Mouse (Mus musculus) heart, adult 18-20 months (tissue): Measurements from ENCODE around the gene Gmnn. TPM values are rescaled to one million over a fixed set of nuclear protein-coding genes. Genes with fewer than 3 reads are reported as not detected.

ENCODE experiments used
- DNase-seq, 2 experiments: peaks; one replicate each; pipeline ENCODE4 v3.0.0; 2021 to 2022; ENCODE audit warnings: mixed read lengths in 1 of 2
- total RNA-seq, 2 experiments: library from RNA; stranded (reverse); gene quantifications; 2 replicates each; pipeline ENCODE4 v1.2.3; 2021

Gmnn gene
- total RNA-seq, 2 experiments from 2014 or later = 61.0 to 65.8 TPM

- DNase-seq = no peak
Observed at GRCm38 (mm10) chr13:24762254-24762653, 531 bp upstream of the Gmnn start.

DNA sequence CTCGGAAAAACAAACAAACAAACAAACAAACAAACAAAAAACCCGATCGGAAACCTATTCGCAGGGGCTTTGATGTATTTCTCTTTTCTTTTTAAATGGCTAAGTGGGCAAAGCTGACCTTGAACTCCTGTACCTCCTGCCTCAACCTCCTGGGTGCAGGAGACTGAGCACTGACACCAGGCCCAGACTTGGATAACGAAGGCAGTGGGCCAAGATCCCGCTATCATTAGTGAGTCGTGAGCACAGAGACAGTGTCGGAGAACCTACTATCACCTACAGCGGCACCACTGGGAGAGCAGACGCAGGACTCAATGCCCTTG is 680 bp downstream of the Gmnn start:
- DNase-seq = no peak

- DNase-seq = peak; percentile 47 to 54
Observed at GRCm38 (mm10) chr13:24760351-24760870, 1.3 kb downstream of the Gmnn start.

GRCm38 (mm10) chr13:24759451-24759850 is 2.3 kb downstream of the Gmnn start:
- no peak for DNase-seq

GRCm38 (mm10) chr13:24757820-24758564 is 3.7 kb downstream of the Gmnn start:
- DNase-seq = no peak

DNA sequence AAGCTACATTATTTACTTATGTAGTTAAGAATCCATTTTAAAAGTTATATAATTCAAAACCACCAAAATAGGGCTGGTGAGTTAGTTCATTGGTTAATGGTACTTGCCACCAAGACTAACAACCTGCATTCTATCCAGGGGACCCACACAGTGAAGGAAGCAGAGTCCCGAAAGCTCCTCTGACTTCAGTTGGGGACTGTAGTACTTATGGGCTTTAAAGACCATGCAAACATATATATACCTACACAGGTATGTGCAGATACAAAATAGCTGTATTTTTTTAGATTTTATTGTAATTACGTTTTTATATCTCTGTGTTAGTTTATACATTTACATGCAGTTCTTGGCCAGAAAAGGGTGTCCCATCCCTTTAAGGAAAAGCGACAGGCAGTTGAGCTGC is 5.0 kb downstream of the Gmnn start:
- no peak for DNase-seq

DNA sequence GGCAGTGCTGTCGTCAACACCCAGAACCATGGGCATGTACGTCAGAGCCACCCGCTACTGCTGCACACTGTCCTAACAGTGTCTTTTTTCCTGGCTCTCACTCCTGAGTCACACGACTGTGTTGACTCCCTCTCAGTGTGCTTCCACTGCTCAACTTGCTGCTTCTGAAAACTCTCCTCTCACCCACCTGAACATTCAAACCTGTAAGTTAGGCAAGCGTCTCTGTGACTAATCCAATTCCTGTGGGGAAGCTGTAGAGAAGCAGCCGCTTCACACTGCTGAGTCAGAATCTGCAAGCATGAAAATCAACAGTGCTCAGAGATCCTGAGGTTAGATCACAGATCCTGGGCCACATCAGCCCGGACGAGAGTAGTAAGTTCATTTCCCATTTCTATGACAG is 10.3 kb downstream of the Gmnn start:
- DNase-seq = no peak

DNA sequence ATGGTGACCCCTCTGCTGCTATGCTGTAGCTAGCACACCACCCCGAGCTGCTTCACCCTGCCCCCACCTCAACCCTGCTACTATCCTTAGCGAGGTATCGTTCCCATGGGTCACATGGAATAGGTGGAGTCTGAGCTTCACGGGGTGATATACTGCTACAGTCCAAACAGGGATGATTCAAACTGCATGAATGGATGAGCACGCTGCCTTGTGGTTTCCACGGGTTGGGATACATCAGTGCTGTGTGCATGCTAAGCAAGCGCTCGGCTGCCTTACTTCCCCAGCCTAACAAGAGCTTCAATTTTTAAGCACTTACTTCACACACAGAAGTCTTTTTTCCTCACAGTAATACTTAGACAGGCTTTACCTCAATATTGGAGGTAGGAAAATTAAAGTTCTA is 10.9 kb downstream of the Gmnn start:
- no peak for DNase-seq

- DNase-seq = peak in 1 of 2 experiments; percentile 55
Observed at GRCm38 (mm10) chr13:24747823-24748222, 13.9 kb downstream of the Gmnn start.

- DNase-seq = no peak
Observed at GRCm38 (mm10) chr13:24741028-24741427, 20.7 kb downstream of the Gmnn start, which contains the start of gene Armh2. TSS of gene Armh2 (plus strand) at chr13:24741232.

DNA sequence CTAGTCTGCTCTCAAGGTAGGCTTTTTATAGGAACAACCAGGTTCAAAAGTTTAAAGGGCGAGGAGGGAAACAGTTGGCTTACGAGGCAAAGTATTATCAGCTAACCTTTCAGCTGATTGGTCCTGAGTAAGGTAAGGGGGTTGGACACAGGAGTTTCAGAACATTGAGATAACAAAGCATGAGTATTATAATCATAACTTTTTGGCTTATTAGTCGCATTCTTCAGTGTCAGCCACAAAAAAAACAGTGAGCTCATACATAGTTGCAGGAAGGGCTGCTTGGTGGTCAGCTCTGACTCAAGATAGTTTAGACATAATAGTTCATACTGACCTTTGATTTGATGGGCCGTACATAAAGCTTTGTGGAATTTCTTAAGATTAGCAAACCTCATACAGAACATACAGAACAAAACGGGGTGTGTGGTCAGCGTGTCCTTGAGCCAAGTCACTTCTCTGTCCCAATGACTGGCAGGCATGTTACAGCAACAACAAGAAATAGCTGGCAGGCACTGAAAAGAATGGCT is 26.1 kb downstream of the Gmnn start:
- peak; percentile 17 to 19 for DNase-seq

- no peak for DNase-seq
Observed at GRCm38 (mm10) chr13:24734502-24734901, 27.2 kb downstream of the Gmnn start.

DNA sequence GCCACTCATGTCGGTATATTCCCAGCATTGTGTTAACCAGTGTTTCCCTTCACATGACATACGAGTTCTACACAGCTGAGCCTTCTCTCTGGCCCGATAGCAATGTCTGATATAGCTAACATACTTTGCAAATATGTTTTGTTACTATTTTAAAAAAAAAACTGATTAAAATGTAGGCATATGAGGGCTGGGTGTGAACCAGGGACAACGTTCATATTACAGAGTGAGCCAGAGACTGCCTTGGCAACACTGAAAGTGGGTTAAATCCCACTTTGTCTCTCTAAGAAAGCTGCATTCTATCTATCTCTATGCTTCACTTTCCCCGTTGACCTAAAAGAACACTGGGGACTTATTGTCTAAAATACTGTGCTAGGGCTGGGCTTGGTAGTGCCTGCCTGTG is 32.6 kb downstream of the Gmnn start:
- no peak for DNase-seq

- no peak for DNase-seq
Observed at GRCm38 (mm10) chr13:24724395-24724759, 37.3 kb downstream of the Gmnn start.

- DNase-seq = no peak
Observed at GRCm38 (mm10) chr13:24723699-24724394, 37.9 kb downstream of the Gmnn start.

DNA sequence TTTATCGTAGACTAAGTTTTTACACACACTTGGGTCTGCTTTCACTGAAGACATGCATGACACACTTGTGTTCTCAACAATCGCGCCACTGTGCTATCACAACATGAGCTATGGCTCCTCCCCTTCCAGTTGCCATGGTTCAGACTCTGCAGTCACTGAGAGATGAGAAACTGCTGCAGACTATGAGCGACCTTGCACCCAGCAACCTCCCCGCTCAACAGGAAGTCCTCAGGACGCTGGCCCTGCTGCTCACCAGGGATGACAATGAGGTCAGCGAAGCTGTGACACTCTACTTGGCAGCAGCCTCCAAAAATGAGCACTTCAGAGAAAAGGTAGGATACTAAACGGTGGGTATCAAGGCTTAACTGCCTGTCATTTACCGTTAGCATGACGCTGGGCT is 40.2 kb downstream of the Gmnn start:
- DNase-seq = no peak

DNA sequence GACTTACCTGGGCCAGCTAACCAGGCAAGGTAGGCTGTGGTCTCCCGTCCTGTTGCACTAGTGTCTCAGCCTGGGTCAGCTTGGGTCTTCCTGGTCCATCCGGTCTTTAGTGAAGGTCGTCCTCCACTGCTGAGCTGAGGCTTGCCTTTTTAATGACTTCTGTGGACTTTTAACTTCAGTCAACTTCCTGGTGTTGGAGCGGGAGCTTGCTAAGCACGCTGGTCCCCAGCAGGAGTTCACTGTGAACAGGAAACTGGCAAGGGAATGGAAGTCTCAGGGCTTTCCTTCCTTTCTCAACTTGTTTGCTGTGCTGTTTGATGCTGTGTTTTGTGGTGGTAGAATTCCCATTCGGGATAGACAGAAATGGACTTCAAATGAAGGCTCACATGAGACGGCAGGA is 44.0 kb downstream of the Gmnn start:
- no peak for DNase-seq

DNA sequence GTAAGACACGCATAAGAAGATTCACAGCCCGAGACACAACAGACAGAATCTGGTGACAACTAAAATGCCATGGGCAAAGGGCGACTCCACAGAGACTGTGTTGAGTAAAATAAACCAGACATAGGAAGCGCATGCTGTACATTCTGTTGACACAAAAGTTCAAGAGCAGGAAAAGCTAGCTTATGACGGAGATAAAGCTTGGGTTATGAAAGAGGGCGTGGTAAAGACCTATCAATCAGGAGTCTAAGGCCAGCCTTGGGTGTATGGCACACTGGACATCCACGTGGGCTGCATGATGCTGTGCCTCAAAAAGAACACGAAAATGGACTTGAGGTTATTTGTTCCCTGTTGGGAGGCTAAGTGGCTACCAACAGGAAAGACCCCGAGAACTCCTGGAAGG is 45.3 kb downstream of the Gmnn start:
- no peak for DNase-seq

- DNase-seq = no peak
Observed at GRCm38 (mm10) chr13:24715601-24716000, 46.1 kb downstream of the Gmnn start.

DNA sequence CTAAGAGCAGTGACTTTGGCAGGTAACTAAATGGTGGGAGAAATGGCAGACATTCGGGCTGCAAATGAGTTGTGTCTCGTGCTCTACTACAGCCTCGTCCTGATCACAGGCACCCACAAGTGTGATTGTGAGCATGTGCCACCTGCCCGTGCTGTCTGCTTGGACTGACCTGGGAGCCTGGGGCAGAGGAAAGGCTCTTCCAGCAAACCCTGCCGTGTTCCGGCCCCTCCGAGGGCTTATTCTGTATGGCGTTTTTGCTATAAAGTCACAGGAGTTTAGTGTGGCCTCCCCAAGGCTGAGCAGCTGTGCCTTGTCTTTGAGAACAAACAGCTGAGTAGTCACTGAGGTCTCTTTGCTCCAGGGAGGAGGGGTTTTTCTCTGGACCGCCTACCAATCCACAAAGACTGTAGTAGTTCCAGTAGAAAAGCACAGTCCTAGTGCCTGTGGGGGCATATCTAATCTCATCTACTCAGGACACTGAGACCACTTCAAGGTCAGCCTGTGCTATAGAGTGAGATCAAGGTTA is 47.3 kb downstream of the Gmnn start:
- no peak for DNase-seq

- DNase-seq = peak; percentile 86 to 94
Observed at GRCm38 (mm10) chr13:24713434-24714000, 48.2 kb downstream of the Gmnn start.

GRCm38 (mm10) chr13:24712581-24713130 is 49.1 kb downstream of the Gmnn start:
- DNase-seq = peak; percentile 25 to 26

GRCm38 (mm10) chr13:24710968-24711367 is 50.8 kb downstream of the Gmnn start:
- peak in 1 of 2 experiments; percentile 27 for DNase-seq
